Mouse (Mus musculus) CH12.LX (cell line): Measurements from ENCODE around the gene Kctd7.
A peak's percentile ranks its signal among the peaks of the same experiment; 100 is the strongest.

Experiments used
- CTCF ChIP-seq, 2 experiments: IDR thresholded peaks in 1 of 2; conservative IDR thresholded peaks in 1 of 2; 2 replicates each; pipeline ENCODE4 v1.5.1; 2011 to 2012; ENCODE audit warnings: low read depth in 2 of 2, low read length in 2 of 2, improper control_type of control experiment in 1 of 2, inconsistent platforms in 1 of 2, mild to moderate bottlenecking in 1 of 2, moderate library complexity in 1 of 2
- EP300 ChIP-seq: IDR thresholded peaks from 2 replicates; pipeline ENCODE4 v1.6.1; 2011; ENCODE audit warnings: low read length, improper control_type of control experiment
- ETS1 ChIP-seq: conservative IDR thresholded peaks from 2 replicates; pipeline ENCODE4 v1.6.1; 2012; ENCODE audit warnings: low read depth, mild to moderate bottlenecking, inconsistent platforms, low read length, improper control_type of control experiment, moderate library complexity
- GABPA ChIP-seq: IDR thresholded peaks from 2 replicates; pipeline ENCODE4 v1.6.1; 2012; ENCODE audit warnings: low read depth, low read length, improper control_type of control experiment, inconsistent platforms; ENCODE audit not compliant: insufficient replicate concordance
- KAT2A ChIP-seq: IDR thresholded peaks from 2 replicates; pipeline ENCODE4 v1.6.1; 2012; ENCODE audit warnings: low read length, improper control_type of control experiment, inconsistent platforms; ENCODE audit not compliant: insufficient replicate concordance
- MAX ChIP-seq: IDR thresholded peaks from 2 replicates; pipeline ENCODE4 v1.6.1; 2011; ENCODE audit warnings: low read length, improper control_type of control experiment
- NELFE ChIP-seq: IDR thresholded peaks from 2 replicates; pipeline ENCODE4 v1.6.1; 2011; ENCODE audit warnings: low read depth, low read length, improper control_type of control experiment
- TBP ChIP-seq: conservative IDR thresholded peaks from 2 replicates; pipeline ENCODE4 v1.6.1; 2011; ENCODE audit warnings: low read depth, low read length, improper control_type of control experiment
- USF1 ChIP-seq: IDR thresholded peaks from 2 replicates; pipeline ENCODE4 v1.6.1; 2014; ENCODE audit warnings: low read depth, mild to moderate bottlenecking, inconsistent platforms, low read length, improper control_type of control experiment

- no peak for TF ChIP-seq CTCF (conservative IDR thresholded peaks at IDR 0.05 in 1 of 2, IDR thresholded peaks at IDR 0.05 in 1 of 2; ENCODE audit: low read depth in 2 of 2, low read length in 2 of 2)
- TF ChIP-seq USF1: peak; percentile 61
- no peak for TF ChIP-seq TBP
- TF ChIP-seq MAX: no peak
- 0 out of 2 replicates have a peak, but pooled peaks have one; percentile 25 for TF ChIP-seq ETS1
- TF ChIP-seq KAT2A: no peak
- TF ChIP-seq EP300: no peak
- no peak for TF ChIP-seq NELFE
- TF ChIP-seq GABPA: no peak
These were observed 15.8 kb upstream of the Kctd7 start for GRCm38 (mm10) chr5:130128686-130129523.
